Mouse (Mus musculus) layer of hippocampus, postnatal 10 days (tissue): ENCODE measurements at regions not wholly inside any gene's neighbourhood (a gene's known extent, or its start where the extent isn't known, plus 50 kb on each side); places are given as distances from the start of the nearest gene placed in this dataset.
"Not testable (repeated sequence)": the region's sequence is repeated elsewhere in the genome, so short reads cannot be mapped to it uniquely, and the experiment has no call there.

ENCODE experiments used
- DNase-seq, 2 experiments: peaks; one replicate each; pipeline ENCODE4 v3.0.0; 2021; ENCODE audit warnings: low spot score in 2 of 2

- not testable (repeated sequence) for DNase-seq
These were observed 176.5 kb upstream of the Ngly1 start for GRCm38 (mm10) chr14:16072534-16072933.

DNA sequence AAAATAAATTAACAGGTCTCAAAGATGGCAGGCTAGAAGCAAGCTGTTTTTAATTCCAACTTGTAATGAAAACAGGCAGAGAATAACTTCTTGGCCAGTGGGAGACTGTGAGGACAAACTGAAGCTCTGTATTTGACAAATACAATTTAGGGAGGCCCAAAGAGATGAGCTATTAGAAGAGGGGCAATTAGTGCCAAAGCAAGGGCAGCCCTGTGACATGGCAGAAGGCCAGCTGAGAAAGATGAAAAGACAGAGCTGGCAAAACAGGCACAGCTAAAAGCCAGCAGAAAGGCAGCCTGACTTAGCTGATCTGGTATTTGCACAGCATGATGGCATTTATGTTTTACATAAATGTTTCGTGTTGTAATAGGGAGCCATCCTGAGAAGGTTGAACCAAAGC is 175.0 kb upstream of the Ngly1 start:
- DNase-seq, result peak; percentile 12 to 13

- no peak for DNase-seq
These were observed 170.0 kb upstream of the Ngly1 start for GRCm38 (mm10) chr14:16079096-16079495.

DNA sequence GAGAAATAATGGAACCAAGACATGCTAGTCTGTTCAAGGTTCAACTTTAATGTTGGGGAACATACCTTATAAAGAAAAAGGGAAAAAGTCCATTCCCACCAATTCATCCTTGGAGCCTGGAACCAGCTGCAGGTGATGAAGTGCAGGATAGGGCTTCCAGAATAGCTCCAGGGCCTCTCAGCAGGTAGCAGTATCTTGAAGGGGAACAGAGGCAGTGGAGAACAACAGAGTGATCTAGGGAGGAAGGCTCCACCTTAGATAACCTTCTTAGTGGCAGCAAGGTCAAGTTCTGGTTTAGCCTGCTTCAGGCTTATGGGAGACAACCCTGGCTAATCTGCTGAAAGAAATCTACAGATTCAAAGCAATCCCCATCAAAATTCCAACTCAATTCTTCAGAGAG is 161.8 kb upstream of the Ngly1 start:
- not testable (repeated sequence) for DNase-seq

DNA sequence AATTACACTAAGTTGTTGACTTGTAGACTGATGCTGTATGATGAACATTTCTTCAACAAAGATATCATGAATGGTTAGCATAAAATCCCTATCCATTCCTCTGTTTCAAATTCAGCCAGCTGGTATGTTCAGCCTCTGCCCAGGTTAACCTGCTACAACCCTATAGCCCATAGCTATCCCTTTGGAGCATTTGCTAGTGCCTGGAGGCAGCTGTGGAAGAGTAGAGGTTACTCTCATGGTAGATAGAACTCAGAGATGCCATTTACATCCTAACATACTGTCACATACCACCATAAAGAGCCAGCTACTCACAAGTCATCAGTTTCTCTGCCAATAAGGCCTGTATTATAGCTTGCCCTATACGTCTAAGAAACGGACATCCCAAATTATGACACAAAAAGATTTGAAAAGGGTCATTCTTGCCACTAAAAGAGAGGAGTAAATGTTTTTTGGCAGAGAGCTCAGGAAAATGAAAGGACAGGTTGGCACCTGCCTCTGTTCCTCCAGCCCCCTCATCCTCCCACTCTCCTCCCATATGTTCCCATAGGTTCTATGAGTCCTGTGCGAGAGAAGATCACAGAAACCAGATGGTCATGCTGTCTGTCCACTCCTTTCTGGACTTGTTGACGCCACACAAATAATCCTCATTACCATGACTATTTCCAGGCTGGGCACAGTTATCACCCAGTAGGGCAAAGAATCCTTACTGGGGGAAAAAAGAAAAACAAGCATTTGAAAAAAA is 156.5 kb upstream of the Ngly1 start:
- DNase-seq, result no peak

- no peak for DNase-seq
These were observed 156.0 kb upstream of the Ngly1 start for GRCm38 (mm10) chr14:16093133-16093505.

DNA sequence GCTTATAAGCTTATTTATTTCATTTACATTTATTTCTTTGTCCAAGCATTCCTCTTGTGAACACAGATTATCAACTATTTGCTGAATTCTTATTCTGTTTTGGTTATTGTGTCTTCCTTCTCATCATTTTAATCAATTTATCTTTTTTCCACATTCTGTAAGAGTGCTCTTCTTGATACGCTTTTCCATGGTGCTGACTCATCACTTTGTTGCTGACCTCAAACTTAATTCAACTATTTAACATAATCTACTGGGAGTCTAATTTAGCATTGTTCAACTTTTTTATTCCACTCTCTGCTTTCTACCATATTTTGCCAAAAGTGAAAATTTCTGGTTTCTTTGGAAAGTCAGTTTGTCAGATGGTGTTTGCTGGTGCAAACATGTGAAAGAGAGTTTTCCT is 139.7 kb upstream of the Ngly1 start:
- DNase-seq, result no peak

- DNase-seq, result no peak
These were observed 116.4 kb upstream of the Ngly1 start for GRCm38 (mm10) chr14:16132672-16133071.

DNA sequence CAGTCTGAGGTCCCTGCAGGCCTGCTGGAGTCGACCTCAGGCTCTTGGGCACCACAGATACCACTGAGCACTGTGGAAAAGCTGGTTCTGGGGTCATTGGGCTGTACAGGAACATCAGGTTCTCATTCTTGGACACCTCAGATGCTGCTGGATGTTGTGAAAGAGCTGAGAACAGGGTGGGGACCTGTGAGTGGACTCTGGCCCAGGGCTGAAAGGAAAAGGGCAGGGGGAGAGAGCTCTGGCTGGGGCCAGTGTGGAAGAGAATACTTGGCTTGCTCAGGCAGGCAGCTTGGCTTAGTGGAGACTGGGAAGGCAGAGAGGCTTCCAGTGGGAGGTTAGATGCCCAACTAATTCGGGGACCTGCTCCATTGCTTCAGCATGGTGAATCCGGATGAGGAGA is 115.7 kb upstream of the Ngly1 start:
- no peak for DNase-seq

DNA sequence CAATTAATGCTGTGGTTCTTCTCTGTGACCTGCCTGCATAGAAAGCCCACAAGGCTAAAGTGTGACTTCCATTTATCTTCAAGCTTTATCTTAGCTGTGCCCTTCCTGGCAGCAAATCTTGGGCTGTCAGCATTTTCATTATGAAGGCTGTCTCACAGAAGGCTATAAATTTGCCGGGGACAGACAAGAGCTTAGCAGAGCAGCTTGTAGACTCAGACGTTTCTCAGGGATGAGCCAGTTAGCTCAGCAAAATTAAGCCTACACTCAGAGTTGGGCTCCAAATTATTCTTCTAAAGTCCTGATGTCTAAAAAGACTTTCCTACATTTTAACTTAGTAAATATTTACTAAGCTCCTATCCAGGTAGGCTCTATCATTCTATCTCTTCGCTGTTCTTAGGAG is 112.9 kb upstream of the Ngly1 start:
- DNase-seq, result no peak

DNA sequence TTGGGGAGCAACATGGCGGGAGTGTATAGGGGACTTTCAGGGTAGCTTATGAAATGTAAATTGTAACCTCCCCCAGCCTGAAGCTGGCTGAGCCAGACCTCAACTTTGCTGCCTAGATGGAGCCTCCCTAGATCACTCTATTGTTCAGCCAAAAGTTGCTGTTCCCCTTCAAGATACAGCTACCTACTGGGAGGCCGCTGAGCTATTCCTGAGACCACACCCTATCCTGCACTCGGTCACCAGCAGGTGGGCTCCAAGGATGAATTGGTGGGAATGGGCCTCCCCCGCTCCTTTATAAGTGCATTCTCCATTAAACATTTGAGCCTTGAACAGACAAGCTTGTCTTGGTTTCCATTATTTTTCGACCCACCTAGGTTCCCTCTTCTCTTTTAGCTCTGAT is 104.8 kb upstream of the Ngly1 start:
- DNase-seq, result no peak

DNA sequence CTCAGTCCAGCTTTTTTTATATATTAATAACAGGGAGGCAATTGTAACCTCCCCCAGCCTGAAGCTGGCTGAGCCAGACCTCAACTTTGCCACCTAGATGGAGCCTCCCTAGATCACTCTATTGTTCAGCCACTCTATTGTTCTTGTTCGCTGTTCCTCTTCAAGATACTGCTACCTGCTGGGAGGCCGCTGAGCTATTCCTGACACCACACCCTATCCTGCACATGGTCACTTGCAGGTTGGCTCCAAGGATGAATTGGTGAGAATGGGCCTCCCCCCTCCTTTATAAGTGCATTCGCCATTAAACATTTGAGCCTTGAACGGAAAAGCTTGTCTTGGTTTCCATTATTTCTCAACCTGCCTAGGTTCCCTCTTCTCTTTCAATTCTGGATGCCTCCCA is 102.3 kb upstream of the Ngly1 start:
- no peak for DNase-seq

DNA sequence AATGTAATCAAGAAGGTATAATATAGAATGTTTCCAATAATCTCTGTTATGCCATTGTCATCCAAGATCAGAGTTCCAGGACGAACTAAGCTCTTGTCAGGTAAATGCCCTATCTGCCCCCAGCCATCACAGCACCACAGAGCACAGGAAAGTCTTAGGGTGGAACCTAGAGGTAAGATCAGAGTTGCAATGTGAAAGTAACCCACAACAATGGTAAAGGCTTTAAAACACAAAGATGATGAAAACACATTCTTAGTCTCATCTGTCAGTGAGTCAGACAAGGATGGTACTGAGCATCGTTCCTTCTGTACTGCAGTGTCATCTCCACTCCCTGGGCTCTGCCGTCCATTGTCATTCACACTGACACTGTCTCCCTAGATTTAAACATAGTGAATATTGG is 97.3 kb upstream of the Ngly1 start:
- no peak for DNase-seq

GRCm38 (mm10) chr14:16152702-16153101 is 96.4 kb upstream of the Ngly1 start:
- no peak for DNase-seq

DNA sequence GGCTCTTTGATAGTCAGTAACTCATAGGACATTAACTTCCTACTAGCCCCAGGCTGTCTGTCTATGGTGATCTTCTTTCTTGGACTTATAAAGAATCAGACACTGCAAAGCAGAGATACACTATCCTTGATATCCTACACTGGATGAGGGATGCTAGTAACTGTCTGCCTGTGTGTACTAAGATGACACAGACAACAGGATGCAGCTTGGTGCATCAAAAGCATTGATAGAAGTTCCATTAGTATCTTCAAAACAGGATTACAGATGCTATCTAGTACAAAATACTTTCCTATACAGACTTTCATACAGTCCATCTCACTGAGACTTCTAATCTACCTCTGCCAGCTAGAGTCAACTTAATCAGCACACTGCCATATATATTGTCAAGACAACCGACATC is 94.0 kb upstream of the Ngly1 start:
- DNase-seq, result no peak

GRCm38 (mm10) chr14:16170226-16170625 is 78.9 kb upstream of the Ngly1 start:
- no peak for DNase-seq

- DNase-seq, result no peak
These were observed 76.8 kb upstream of the Ngly1 start for GRCm38 (mm10) chr14:16172261-16172660.

- no peak for DNase-seq
These were observed 75.8 kb upstream of the Ngly1 start for GRCm38 (mm10) chr14:16173292-16173691.

DNA sequence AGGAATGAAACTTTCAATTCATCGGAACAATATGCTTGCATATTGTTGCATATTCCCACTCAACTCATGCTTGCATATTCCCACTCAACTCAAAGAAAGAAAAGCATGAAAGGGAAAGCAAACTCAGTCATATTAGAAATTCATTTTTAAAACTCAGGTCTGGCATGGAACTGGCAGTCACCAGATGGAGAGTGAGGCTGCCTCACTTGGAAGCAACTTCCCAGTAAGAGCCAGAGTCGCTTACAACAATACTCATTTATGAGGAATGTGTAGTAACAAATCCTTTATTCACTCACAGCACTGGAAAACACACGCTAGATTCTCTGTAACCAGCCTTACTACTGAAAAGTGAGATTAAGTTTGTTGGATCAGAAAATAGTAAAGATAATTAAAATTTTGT is 70.9 kb upstream of the Ngly1 start:
- DNase-seq, result peak in 1 of 2 experiments; percentile 13

DNA sequence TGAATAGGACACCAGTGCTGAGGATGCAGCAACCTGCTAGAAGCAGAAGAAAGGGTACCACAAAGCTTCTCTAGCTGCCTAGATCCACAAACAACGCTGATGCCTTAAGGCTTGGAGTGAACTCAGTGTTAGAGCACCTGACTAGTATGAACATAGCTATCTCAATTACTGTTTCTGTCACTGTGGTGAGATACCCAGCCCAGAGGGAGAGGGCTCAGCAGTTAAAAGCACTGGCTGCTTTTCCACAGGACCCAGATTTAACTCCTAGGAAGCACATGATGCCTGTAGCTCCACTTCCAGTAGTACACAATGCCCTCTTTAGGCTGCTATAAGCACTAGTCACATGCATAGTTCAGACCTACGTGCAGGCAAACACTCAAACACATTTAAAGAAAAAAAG is 67.3 kb upstream of the Ngly1 start:
- DNase-seq, result no peak

GRCm38 (mm10) chr14:16185246-16185645 is 63.8 kb upstream of the Ngly1 start:
- DNase-seq, result no peak
